Comparison of ENCODE assay signal across 12 mouse cellular contexts in genomic region chr7:5079365-5080009, GRCm38 (mm10). TPM values are rescaled to one million over a fixed set of nuclear protein-coding genes. Genes with fewer than 3 reads are reported as not detected.
DNase-seq lines count a peak whose midpoint lies in the region; ATAC-seq and TF ChIP-seq lines count a peak whose summit lies in the region.
"Not testable (repeated sequence)": the region's sequence is repeated elsewhere in the genome, so short reads cannot be mapped to it uniquely, and the experiment has no call there.
"Had no signal": no experiment of that assay in that cellular context is flagged by ENCODE, and none has a peak within 500 bp of the region (broad histone marks: within the 10 kb centered on the region; RNA-seq: fewer than 3 reads in every experiment).

No protein-coding gene starts in this region.

- peak overlapping the region; percentile 70; the same call in 1 of the 2 replicates for H3K27ac ChIP-seq in ES-E14 (ENCODE audit: insufficient read depth, low read depth, low read length, poor library complexity, severe bottlenecking)
- peak overlapping the region; percentile 94 for H3K27ac ChIP-seq in embryonic facial prominence, embryonic 14.5 days (replicated peaks; ENCODE audit: low read depth, low read length)
- peak overlapping the region; percentile 96 for H3K27ac ChIP-seq in heart, adult 2 months
- H3K27ac ChIP-seq in hindbrain, embryonic 14.5 days, result peak overlapping the region; percentile 74
- H3K27ac ChIP-seq in layer of hippocampus, adult 2 months, result peak overlapping the region; percentile 93
- peak overlapping the region; percentile 93 for H3K27ac ChIP-seq in liver, embryonic 15.5 days (replicated peaks)
- H3K27ac ChIP-seq in midbrain, embryonic 13.5 days, result peak overlapping the region; percentile 90
- peak overlapping the region; percentile 76 for H3K27ac ChIP-seq in spleen, adult 2 months (ENCODE audit: insufficient read depth, low read length)

- H3K9me3 ChIP-seq in ES-E14 (ENCODE audit: control insufficient read depth, insufficient read depth, low read depth, low read length); embryonic facial prominence, embryonic 14.5 days (ENCODE audit: control insufficient read depth, low read length); hindbrain, embryonic 14.5 days (ENCODE audit: control insufficient read depth, low read length); liver, embryonic 15.5 days (replicated peaks); midbrain, embryonic 13.5 days: not testable (repeated sequence)

- peak overlapping the region; percentile 69 for H3K4me2 ChIP-seq in embryonic facial prominence, embryonic 14.5 days (ENCODE audit: low read depth, low read length)
- H3K4me2 ChIP-seq in hindbrain, embryonic 14.5 days (replicated peaks), result peak overlapping the region; percentile 96
- H3K4me2 ChIP-seq in liver, embryonic 15.5 days, result peak overlapping the region; percentile 86
- peak overlapping the region; percentile 95 for H3K4me2 ChIP-seq in midbrain, embryonic 13.5 days (replicated peaks)

- WGBS in embryonic facial prominence, embryonic 14.5 days, result 36% methylated on average over 9 of the region's 13 CpGs
- 35% methylated on average over 10 of the region's 13 CpGs for WGBS in heart, adult 2 months
- 66% methylated on average over 10 of the region's 13 CpGs for WGBS in hindbrain, embryonic 14.5 days
- 39% methylated on average over 11 of the region's 13 CpGs for WGBS in liver, embryonic 15.5 days (ENCODE audit: insufficient replicate concordance)
- 55% methylated on average over 11 of the region's 13 CpGs for WGBS in midbrain, embryonic 13.5 days
- 55% methylated on average over 10 of the region's 13 CpGs for WGBS in spleen, adult 2 months

- intact Hi-C loops in heart, adult 2 months (cut with DNase I), result loop anchor here (1.0 kb wide), 1 partner anchor 46 kb away; the partner anchor contains the start of gene Rasl2-9

- H3K79me2 ChIP-seq in heart, adult 2 months (replicated peaks; ENCODE audit: control insufficient read depth, insufficient read depth, low read length), result not testable (repeated sequence)

- not testable (repeated sequence) for H3K4me1 ChIP-seq in ES-E14 (ENCODE audit: control insufficient read depth in 2 of 2, insufficient read depth in 2 of 2, low read length in 2 of 2, poor library complexity in 1 of 2); embryonic facial prominence, embryonic 14.5 days (ENCODE audit: control insufficient read depth, insufficient read depth, low read length); heart, adult 2 months (ENCODE audit: control insufficient read depth, insufficient read depth, low read length)
- H3K4me1 ChIP-seq in hindbrain, embryonic 14.5 days (replicated peaks; ENCODE audit: control insufficient read depth, insufficient read depth, low read length), result peaks cover 15% of the 10 kb centered on the region
- peaks cover 78% of the 10 kb centered on the region for H3K4me1 ChIP-seq in liver, embryonic 15.5 days (replicated peaks)
- peaks cover 25% of the 10 kb centered on the region for H3K4me1 ChIP-seq in midbrain, embryonic 13.5 days (replicated peaks)
- peaks cover 19% of the 10 kb centered on the region; the same call in 1 of the 2 replicates for H3K4me1 ChIP-seq in spleen, adult 2 months (ENCODE audit: control insufficient read depth, insufficient read depth, insufficient read length)

- DNase-seq in ES-E14 (ENCODE audit: low read depth, low spot score); embryonic facial prominence, embryonic 14.5 days (ENCODE audit: low spot score); heart, adult 2 months; hindbrain, embryonic 14.5 days (ENCODE audit: low spot score); layer of hippocampus, adult 2 months (ENCODE audit: low spot score in 2 of 2); spleen, adult 2 months (ENCODE audit: low read depth in 1 of 2, low spot score in 2 of 2): not testable (repeated sequence)

- in situ Hi-C loops in ES-E14 (cut with MboI; ENCODE audit: low sequenced_read_pairs in 2 of 2, unreplicated experiment in 2 of 2), result not testable (repeated sequence)

- peak overlapping the region; percentile 59 to 97; a peak in 3 of 4 replicates for H3K4me3 ChIP-seq in ES-E14 (ENCODE audit: insufficient read depth in 1 of 2, low read depth in 1 of 2, low read length in 2 of 2, poor library complexity in 1 of 2, severe bottlenecking in 1 of 2)
- peak overlapping the region; percentile 100 for H3K4me3 ChIP-seq in embryonic facial prominence, embryonic 14.5 days (ENCODE audit: low read depth, low read length)
- peak overlapping the region; percentile 95 for H3K4me3 ChIP-seq in heart, adult 2 months
- peak overlapping the region; percentile 99 for H3K4me3 ChIP-seq in hindbrain, embryonic 14.5 days (replicated peaks; ENCODE audit: low read length)
- H3K4me3 ChIP-seq in layer of hippocampus, adult 2 months, result peak overlapping the region; percentile 83
- H3K4me3 ChIP-seq in liver, embryonic 15.5 days (replicated peaks), result peak overlapping the region; percentile 95
- peak overlapping the region; percentile 98 for H3K4me3 ChIP-seq in midbrain, embryonic 13.5 days (replicated peaks)
- peak overlapping the region; percentile 90 for H3K4me3 ChIP-seq in spleen, adult 2 months (ENCODE audit: extremely low read depth, insufficient read depth, insufficient read length)

- H3K9ac ChIP-seq in ES-E14 (ENCODE audit: insufficient read depth, low read depth, low read length, poor library complexity, severe bottlenecking), result peak overlapping the region; percentile 66
- peak overlapping the region; percentile 98 for H3K9ac ChIP-seq in embryonic facial prominence, embryonic 14.5 days (ENCODE audit: low read depth, low read length)
- peak overlapping the region; percentile 45 for H3K9ac ChIP-seq in heart, adult 2 months (ENCODE audit: low read depth, low read length)
- H3K9ac ChIP-seq in hindbrain, embryonic 14.5 days, result peak overlapping the region; percentile 99
- H3K9ac ChIP-seq in liver, embryonic 15.5 days, result not testable (repeated sequence)
- peak overlapping the region; percentile 96; the same call in 1 of the 2 replicates for H3K9ac ChIP-seq in midbrain, embryonic 13.5 days (replicated peaks)

- not testable (repeated sequence) for TF ChIP-seq POLR2A in heart, adult 2 months (IDR thresholded peaks at IDR 0.05; ENCODE audit: insufficient read depth, low read depth, low read length); spleen, adult 2 months (IDR thresholded peaks at IDR 0.05; ENCODE audit: low read depth, low read length)

- TF ChIP-seq CTCF in heart, adult 2 months (IDR thresholded peaks at IDR 0.05); layer of hippocampus, adult 2 months (conservative IDR thresholded peaks at IDR 0.05); spleen, adult 2 months (IDR thresholded peaks at IDR 0.05; ENCODE audit: extremely low read depth, insufficient read depth, insufficient read length, insufficient replicate concordance): not testable (repeated sequence)

- H3K27me3 ChIP-seq in embryonic facial prominence, embryonic 14.5 days (replicated peaks; ENCODE audit: control insufficient read depth, insufficient read depth, low read length); heart, adult 2 months (ENCODE audit: control insufficient read depth, insufficient read depth, low read length); hindbrain, embryonic 14.5 days (ENCODE audit: control insufficient read depth, insufficient read depth, low read length); liver, embryonic 15.5 days; midbrain, embryonic 13.5 days; spleen, adult 2 months (ENCODE audit: control insufficient read depth, insufficient read depth, low read length): not testable (repeated sequence)

- ATAC-seq in embryonic facial prominence, embryonic 14.5 days (ENCODE audit: low read depth); liver, embryonic 15.5 days (ENCODE audit: insufficient read depth): not testable (repeated sequence)
- ATAC-seq in hindbrain, embryonic 14.5 days (ENCODE audit: low FRiP score), result peak; percentile 22
- ATAC-seq in midbrain, embryonic 13.5 days, result peak; percentile 57

- TF ChIP-seq EP300 in heart, adult 2 months (IDR thresholded peaks at IDR 0.05; ENCODE audit: insufficient read depth, low read depth, low read length), result not testable (repeated sequence)

- H3K36me3 ChIP-seq in ES-E14 (ENCODE audit: control insufficient read depth, insufficient read depth, low read length, poor library complexity, severe bottlenecking), result peaks cover 44% of the 10 kb centered on the region
- peaks cover 64% of the 10 kb centered on the region for H3K36me3 ChIP-seq in embryonic facial prominence, embryonic 14.5 days (ENCODE audit: control insufficient read depth, insufficient read depth, low read length)
- H3K36me3 ChIP-seq in heart, adult 2 months (ENCODE audit: control insufficient read depth, insufficient read depth, low read length), result peaks cover 17% of the 10 kb centered on the region
- peaks cover 60% of the 10 kb centered on the region for H3K36me3 ChIP-seq in hindbrain, embryonic 14.5 days (replicated peaks; ENCODE audit: control insufficient read depth, insufficient read depth)
- peaks cover 70% of the 10 kb centered on the region for H3K36me3 ChIP-seq in liver, embryonic 15.5 days (replicated peaks)
- peaks cover 57% of the 10 kb centered on the region for H3K36me3 ChIP-seq in midbrain, embryonic 13.5 days
- peaks cover 29% of the 10 kb centered on the region for H3K36me3 ChIP-seq in spleen, adult 2 months (ENCODE audit: control insufficient read depth, insufficient read depth, low read length)

RNA-seq across cellular contexts. Expression of gene Epn1, which starts 0.5 kb away (rescaled TPM):
- 51.8 and 59.1 TPM in 2 replicates for total RNA-seq in ES-E14 (2012; rRNA removed)
- polyA plus RNA-seq in embryonic facial prominence, embryonic 14.5 days (2014; fragmentation: Nextera tagmentation; extraction: Ambion mirVana), result 59.3 and 66.2 TPM in 2 replicates
- total RNA-seq in heart, adult 2 months (2021), result 100 to 1,000 TPM; 160 to 192 TPM
- 174 and 181 TPM in 2 replicates for polyA plus RNA-seq in heart, adult 2 months (2012; rRNA removed)
- polyA plus RNA-seq in hindbrain, embryonic 14.5 days (2014; fragmentation: Nextera tagmentation; extraction: Ambion mirVana), result 116 and 124 TPM in 2 replicates
- total RNA-seq in layer of hippocampus, adult 2 months (2021), result 100 to 1,000 TPM; 540 to 559 TPM
- 49.2 and 54.5 TPM in 2 replicates for polyA plus RNA-seq in liver, embryonic 15.5 days (2015; fragmentation: Nextera tagmentation; extraction: Ambion mirVana)
- polyA plus RNA-seq in midbrain, embryonic 13.5 days (2015; fragmentation: Nextera tagmentation; extraction: Ambion mirVana), result 73.5 and 80.1 TPM in 2 replicates
- 196 and 257 TPM in 2 replicates for polyA plus RNA-seq in spleen, adult 2 months (2012; rRNA removed)

RNA-seq across cellular contexts. Expression of gene U2af2, which starts 17.5 kb away (rescaled TPM):
- 222 and 262 TPM in 2 replicates for total RNA-seq in ES-E14 (2012; rRNA removed)
- polyA plus RNA-seq in embryonic facial prominence, embryonic 14.5 days (2014; fragmentation: Nextera tagmentation; extraction: Ambion mirVana), result 105 and 114 TPM in 2 replicates
- total RNA-seq in heart, adult 2 months (2021), result 10 to 100 TPM; 65.6 to 68.5 TPM
- polyA plus RNA-seq in heart, adult 2 months (2012; rRNA removed), result 84.4 and 118 TPM in 2 replicates
- 96.6 and 103 TPM in 2 replicates for polyA plus RNA-seq in hindbrain, embryonic 14.5 days (2014; fragmentation: Nextera tagmentation; extraction: Ambion mirVana)
- total RNA-seq in layer of hippocampus, adult 2 months (2021), result 100 to 1,000 TPM; 185 to 192 TPM
- 59.4 and 60.8 TPM in 2 replicates for polyA plus RNA-seq in liver, embryonic 15.5 days (2015; fragmentation: Nextera tagmentation; extraction: Ambion mirVana)
- polyA plus RNA-seq in midbrain, embryonic 13.5 days (2015; fragmentation: Nextera tagmentation; extraction: Ambion mirVana), result 121 and 128 TPM in 2 replicates
- 210 and 216 TPM in 2 replicates for polyA plus RNA-seq in spleen, adult 2 months (2012; rRNA removed)

RNA-seq across cellular contexts. Expression of gene Zfp580, which starts 28.1 kb away (rescaled TPM):
- total RNA-seq in ES-E14 (2012; rRNA removed), result 2.6 and 3.3 TPM in 2 replicates
- polyA plus RNA-seq in embryonic facial prominence, embryonic 14.5 days (2014; fragmentation: Nextera tagmentation; extraction: Ambion mirVana), result 34.9 and 44.1 TPM in 2 replicates
- 1 to 10 TPM; 3.4 to 4.4 TPM for total RNA-seq in heart, adult 2 months (2021)
- polyA plus RNA-seq in heart, adult 2 months (2012; rRNA removed), result 7.4 and 12.7 TPM in 2 replicates
- polyA plus RNA-seq in hindbrain, embryonic 14.5 days (2014; fragmentation: Nextera tagmentation; extraction: Ambion mirVana), result 105 and 110 TPM in 2 replicates
- total RNA-seq in layer of hippocampus, adult 2 months (2021), result 10 to 100 TPM; 34.1 to 35.7 TPM
- polyA plus RNA-seq in liver, embryonic 15.5 days (2015; fragmentation: Nextera tagmentation; extraction: Ambion mirVana), result 1.7 and 2.0 TPM in 2 replicates
- polyA plus RNA-seq in midbrain, embryonic 13.5 days (2015; fragmentation: Nextera tagmentation; extraction: Ambion mirVana), result 70.1 and 72.8 TPM in 2 replicates
- 12.7 and 24.9 TPM in 2 replicates for polyA plus RNA-seq in spleen, adult 2 months (2012; rRNA removed)
- total RNA-seq: monocyte, adult 5-6 weeks had no signal

RNA-seq across cellular contexts. Expression of gene Rfpl4, which starts 37.3 kb away (rescaled TPM):
- total RNA-seq in ES-E14 (2012; rRNA removed), result not detected in 2 replicates
- polyA plus RNA-seq in embryonic facial prominence, embryonic 14.5 days (2014; fragmentation: Nextera tagmentation; extraction: Ambion mirVana), result not detected in 2 replicates
- not detected for total RNA-seq in heart, adult 2 months (2021)
- polyA plus RNA-seq in heart, adult 2 months (2012; rRNA removed), result not detected in 2 replicates
- not detected in 2 replicates for polyA plus RNA-seq in hindbrain, embryonic 14.5 days (2014; fragmentation: Nextera tagmentation; extraction: Ambion mirVana)
- total RNA-seq in layer of hippocampus, adult 2 months (2021), result not detected
- not detected in 2 replicates for polyA plus RNA-seq in liver, embryonic 15.5 days (2015; fragmentation: Nextera tagmentation; extraction: Ambion mirVana)
- not detected in 2 replicates for polyA plus RNA-seq in midbrain, embryonic 13.5 days (2015; fragmentation: Nextera tagmentation; extraction: Ambion mirVana)
- not detected in 2 replicates for polyA plus RNA-seq in spleen, adult 2 months (2012; rRNA removed)
- total RNA-seq: adrenal gland, postnatal 14 days; heart, adult 8-10 months; layer of hippocampus, postnatal 10 days; monocyte, adult 5-6 weeks had no signal

RNA-seq across cellular contexts. Expression of gene Zfp784, which starts 41.2 kb away (rescaled TPM):
- total RNA-seq in ES-E14 (2012; rRNA removed), result 0.58 and 0.71 TPM in 2 replicates
- 4.4 and 6.0 TPM in 2 replicates for polyA plus RNA-seq in embryonic facial prominence, embryonic 14.5 days (2014; fragmentation: Nextera tagmentation; extraction: Ambion mirVana)
- total RNA-seq in heart, adult 2 months (2021), result 1 to 10 TPM; 5.0 to 5.6 TPM
- 6.7 and 7.0 TPM in 2 replicates for polyA plus RNA-seq in heart, adult 2 months (2012; rRNA removed)
- polyA plus RNA-seq in hindbrain, embryonic 14.5 days (2014; fragmentation: Nextera tagmentation; extraction: Ambion mirVana), result 7.0 and 8.9 TPM in 2 replicates
- 1 to 10 TPM; 7.3 to 7.8 TPM for total RNA-seq in layer of hippocampus, adult 2 months (2021)
- 1.2 and 1.4 TPM in 2 replicates for polyA plus RNA-seq in liver, embryonic 15.5 days (2015; fragmentation: Nextera tagmentation; extraction: Ambion mirVana)
- polyA plus RNA-seq in midbrain, embryonic 13.5 days (2015; fragmentation: Nextera tagmentation; extraction: Ambion mirVana), result 10.5 and 11.2 TPM in 2 replicates
- polyA plus RNA-seq in spleen, adult 2 months (2012; rRNA removed), result 4.2 and 5.4 TPM in 2 replicates
